Mouse (Mus musculus) ES-E14 (cell line): ENCODE measurements around the gene Tom1l2. TPM values are rescaled to one million over a fixed set of nuclear protein-coding genes. Genes with fewer than 3 reads are reported as not detected.
A peak's percentile ranks its signal among the peaks of the same experiment; 100 is the strongest.

Experiments used
- DNase-seq: peaks from one replicate; pipeline ENCODE4 v3.0.0-alpha.2; 2013; ENCODE audit warnings: low read depth, low spot score
- H3K27ac ChIP-seq: 2 replicates; pipeline ENCODE4 v1.5.1; 2012; ENCODE audit warnings: low read depth, mild to moderate bottlenecking, low read length, moderate library complexity, mixed read lengths; ENCODE audit not compliant: poor library complexity, insufficient read depth, severe bottlenecking
- H3K36me3 ChIP-seq: 2 replicates; pipeline ENCODE4 v1.6.1; 2012; ENCODE audit warnings: mild to moderate bottlenecking, low read length, moderate library complexity, mixed read lengths; ENCODE audit not compliant: control insufficient read depth, poor library complexity, insufficient read depth, severe bottlenecking
- H3K4me1 ChIP-seq, 2 experiments: fragments of 150-350 bp in 1 of 2; sonication (generic) in 1 of 2; 2 replicates each; pipeline ENCODE4 v1.6.1; 2012; ENCODE audit warnings: low read length in 2 of 2, mild to moderate bottlenecking in 1 of 2, mixed read lengths in 1 of 2; ENCODE audit not compliant: control insufficient read depth in 2 of 2, insufficient read depth in 2 of 2, poor library complexity in 1 of 2
- H3K4me3 ChIP-seq, 2 experiments: fragments of 150-350 bp in 1 of 2; sonication (generic) in 1 of 2; 2 replicates each; pipeline ENCODE4 v1.5.1; 2012; ENCODE audit warnings: low read length in 2 of 2, low read depth in 1 of 2, mild to moderate bottlenecking in 1 of 2, mixed read lengths in 1 of 2; ENCODE audit not compliant: insufficient read depth in 1 of 2, poor library complexity in 1 of 2, severe bottlenecking in 1 of 2
- H3K9ac ChIP-seq: 2 replicates; pipeline ENCODE4 v1.6.1; 2012; ENCODE audit warnings: low read depth, mild to moderate bottlenecking, low read length, mixed read lengths; ENCODE audit not compliant: poor library complexity, insufficient read depth, severe bottlenecking
- H3K9me3 ChIP-seq: fragments of 150-350 bp; sonication (generic); 2 replicates; pipeline ENCODE4 v1.6.1; 2012; ENCODE audit warnings: low read depth, mild to moderate bottlenecking, low read length; ENCODE audit not compliant: control insufficient read depth, insufficient read depth
- CHD2 ChIP-seq: IDR thresholded peaks from 2 replicates; pipeline ENCODE4 v1.6.1; 2014; ENCODE audit warnings: mild to moderate bottlenecking, low read depth, low read length, inconsistent platforms
- HCFC1 ChIP-seq: IDR thresholded peaks from 2 replicates; pipeline ENCODE4 v1.6.1; 2012; ENCODE audit warnings: low read length, inconsistent platforms, borderline replicate concordance; ENCODE audit not compliant: insufficient read depth
- MAFK ChIP-seq: IDR thresholded peaks from 2 replicates; pipeline ENCODE4 v1.6.1; 2014; ENCODE audit warnings: mild to moderate bottlenecking, low read depth, low read length, inconsistent platforms; ENCODE audit not compliant: insufficient read depth
- ZC3H11A ChIP-seq: IDR thresholded peaks from 2 replicates; pipeline ENCODE4 v1.6.1; 2012; ENCODE audit warnings: low read depth, mild to moderate bottlenecking, inconsistent platforms, low read length, borderline replicate concordance
- ZNF384 ChIP-seq: IDR thresholded peaks from 2 replicates; pipeline ENCODE4 v1.6.1; 2012; ENCODE audit warnings: low read depth, low read length, inconsistent platforms
- in situ Hi-C, 2 experiments: fragments of 600-800 bp; cut with MboI; formaldehyde crosslinking; loops; one replicate each; pipeline ENCODE4 v1.15.1; 2025; ENCODE audit warnings: low sequenced_read_pairs in 2 of 2, inconsistent platforms in 1 of 2; ENCODE audit not compliant: unreplicated experiment in 2 of 2
- total RNA-seq: library from RNA; depleted of rRNA; stranded (reverse); fragments of 300-350 nt; gene quantifications from 2 replicates; pipeline ENCODE4 v1.2.3, GENCODE M21; 2012

Gene Tom1l2
- total RNA-seq, 1 experiment = 10.4 TPM

DNA sequence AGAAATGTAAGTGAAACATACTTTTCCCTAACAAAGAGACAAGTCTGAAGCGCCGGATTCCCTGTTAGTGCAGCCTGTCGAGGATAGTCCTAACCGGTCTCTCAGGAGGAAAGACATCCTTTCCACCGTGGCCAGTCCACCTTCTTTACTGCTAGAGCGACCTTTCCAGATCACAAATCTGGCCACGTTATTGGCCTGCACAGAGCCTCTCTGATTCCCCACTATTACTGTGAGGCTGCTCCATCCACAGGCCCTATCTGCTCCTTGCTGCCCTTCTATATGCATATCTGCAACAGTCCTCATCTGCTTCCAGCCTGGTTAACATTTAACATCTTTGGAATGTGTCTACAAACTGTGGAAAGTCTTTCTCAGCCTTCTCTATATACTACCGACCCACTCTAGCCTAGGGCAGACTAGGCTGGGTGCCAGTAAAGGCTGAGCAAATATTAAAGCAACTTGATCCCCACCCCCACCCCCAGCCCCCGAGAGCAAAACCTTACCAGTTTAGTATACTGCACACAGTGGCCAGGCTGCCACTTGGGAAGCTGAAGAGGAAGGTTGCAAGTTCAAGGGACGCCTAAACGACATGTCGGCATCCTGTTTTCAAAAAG, 44.1 kb downstream of the Tom1l2 start:
- in situ Hi-C loops = no loop called here
- H3K9ac ChIP-seq = no peak overlapping the region
- TF ChIP-seq ZC3H11A (no peak), CHD2 (no peak), HCFC1 (no peak), ZNF384 (no peak), MAFK (no peak)
- H3K4me1 ChIP-seq = no peaks in the 10 kb centered on the region; a peak in 1 of 4 replicates
- H3K9me3 ChIP-seq = no peaks in the 10 kb centered on the region
- H3K27ac ChIP-seq = no peak overlapping the region
- no peak overlapping the region for H3K4me3 ChIP-seq
- H3K36me3 ChIP-seq = no peaks in the 10 kb centered on the region
- DNase-seq = no peak

- no peaks in the 10 kb centered on the region; a peak in 1 of 4 replicates for H3K4me1 ChIP-seq
- no peaks in the 10 kb centered on the region for H3K36me3 ChIP-seq
- H3K9ac ChIP-seq = no peak overlapping the region
- no peaks in the 10 kb centered on the region for H3K9me3 ChIP-seq
- no peak overlapping the region for H3K27ac ChIP-seq
- DNase-seq = no peak
- no peak for TF ChIP-seq MAFK
- TF ChIP-seq ZNF384 = no peak
- no peak for TF ChIP-seq HCFC1
- no peak for TF ChIP-seq CHD2
- TF ChIP-seq ZC3H11A = no peak
- in situ Hi-C loops = no loop called here
- no peak overlapping the region for H3K4me3 ChIP-seq
Observed at GRCm38 (mm10) chr11:60308061-60308460, 44.6 kb downstream of the Tom1l2 start.

DNA sequence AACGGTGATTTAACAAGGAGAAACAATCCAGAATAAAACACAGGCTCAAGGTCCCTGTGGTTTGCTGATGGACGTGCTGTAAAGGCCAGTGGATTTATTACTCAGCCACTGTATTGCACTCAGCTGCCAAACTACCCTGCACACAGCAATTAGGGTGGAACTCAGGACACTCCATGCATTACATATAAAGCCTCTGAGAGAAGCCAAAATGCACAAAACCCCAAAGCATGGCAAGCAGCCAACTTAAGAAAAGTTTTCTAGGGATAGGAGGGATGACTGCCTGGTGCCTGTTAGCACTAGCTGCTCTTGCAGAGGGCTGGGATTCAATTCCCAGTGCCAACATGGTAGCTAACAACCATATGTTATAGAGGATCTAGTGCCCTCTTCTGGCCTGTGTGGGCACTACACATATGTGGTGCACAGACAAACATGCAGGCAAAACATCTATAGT, 45.3 kb downstream of the Tom1l2 start:
- DNase-seq = peak; percentile 40
- TF ChIP-seq MAFK = no peak
- TF ChIP-seq HCFC1 = no peak
- TF ChIP-seq CHD2 = no peak
- TF ChIP-seq ZNF384 = no peak
- no peak for TF ChIP-seq ZC3H11A
- Histone ChIP-seq H3K9ac (no peak overlapping the region), H3K4me3 (no peak overlapping the region), H3K4me1 (no peaks in the 10 kb centered on the region; a peak in 1 of 4 replicates), H3K36me3 (no peaks in the 10 kb centered on the region), H3K27ac (no peak overlapping the region), H3K9me3 (no peaks in the 10 kb centered on the region)
- in situ Hi-C loops = no loop called here

- H3K9me3 ChIP-seq = no peaks in the 10 kb centered on the region
- H3K36me3 ChIP-seq = no peaks in the 10 kb centered on the region
- peaks cover 0 to 3% of the 10 kb centered on the region in 2 experiments; a peak in 2 of 4 replicates for H3K4me1 ChIP-seq
- H3K27ac ChIP-seq = no peak overlapping the region
- no peak overlapping the region for H3K4me3 ChIP-seq
- H3K9ac ChIP-seq = no peak overlapping the region
- in situ Hi-C loops = no loop called here
- DNase-seq = peak; percentile 33
- TF ChIP-seq ZC3H11A (peak; percentile 55), CHD2 (no peak)
Observed at GRCm38 (mm10) chr11:60306834-60307233, 45.9 kb downstream of the Tom1l2 start.

DNA sequence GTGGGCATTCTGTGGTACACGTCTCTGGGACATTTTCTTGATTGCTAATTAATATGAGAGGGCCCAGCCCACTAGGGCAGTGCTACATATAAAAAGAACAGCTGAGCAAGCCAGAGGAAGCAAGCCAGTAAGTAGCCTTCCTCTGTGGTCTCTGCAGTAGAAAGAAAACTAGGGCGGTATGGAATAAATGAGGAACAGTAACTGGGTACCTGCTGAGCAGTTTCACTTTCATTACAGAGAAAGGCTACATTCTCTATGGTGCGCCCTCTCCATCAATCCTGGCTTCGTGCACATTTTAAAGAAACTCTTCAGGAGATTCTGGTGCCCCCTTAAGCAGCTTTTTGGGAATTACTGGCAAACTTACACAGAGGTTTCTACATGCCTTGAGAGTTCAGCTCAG, 47.1 kb downstream of the Tom1l2 start:
- Histone ChIP-seq H3K36me3 (no peaks in the 10 kb centered on the region), H3K4me1 (peaks cover 0 to 6% of the 10 kb centered on the region in 2 experiments; a peak in 1 of 4 replicates), H3K9me3 (no peaks in the 10 kb centered on the region), H3K4me3 (no peak overlapping the region), H3K27ac (no peak overlapping the region), H3K9ac (no peak overlapping the region)
- in situ Hi-C loops = no loop called here
- DNase-seq = no peak
- TF ChIP-seq ZNF384 (no peak), HCFC1 (no peak), ZC3H11A (no peak), MAFK (no peak), CHD2 (no peak)
